20 mouse cellular contexts compared by ENCODE assay signal in the genomic region with DNA sequence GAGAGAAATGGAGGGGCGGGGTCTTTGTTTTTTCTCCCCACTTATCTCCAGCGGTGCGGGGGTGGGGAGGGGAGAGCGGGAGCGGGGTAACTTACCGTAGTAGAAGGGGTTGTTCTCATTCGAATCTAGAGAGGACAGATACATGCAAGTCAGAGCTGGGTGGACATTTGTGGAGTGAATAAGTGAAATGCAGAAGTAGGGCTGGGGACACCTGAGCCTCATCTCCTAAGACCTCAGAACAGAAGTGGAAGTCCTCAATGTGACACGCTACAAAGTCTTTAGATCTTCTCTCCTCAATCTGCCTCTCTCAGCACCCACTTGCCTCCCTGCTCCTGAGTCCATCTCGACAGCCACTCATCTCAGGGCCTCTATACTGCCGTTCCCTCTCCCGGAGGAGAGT. TPM values are rescaled to one million over a fixed set of nuclear protein-coding genes. Genes with fewer than 3 reads are reported as not detected.
DNase-seq lines count a peak whose midpoint lies in the region; TF ChIP-seq lines count a peak whose summit lies in the region.
"Had no signal": no experiment of that assay in that cellular context is flagged by ENCODE, and none has a peak within 500 bp of the region (broad histone marks: within the 10 kb centered on the region; RNA-seq: fewer than 3 reads in every experiment).

No protein-coding gene starts in this region.

- peaks cover 5% of the 10 kb centered on the region; the same call in 1 of the 2 replicates for H3K36me3 ChIP-seq in spleen, adult 2 months (ENCODE audit: control insufficient read depth, insufficient read depth, low read length)
- peaks cover 0 to 21% of the 10 kb centered on the region in 2 experiments; a peak in 2 of 4 replicates for H3K36me3 ChIP-seq in MEL (ENCODE audit: control insufficient read depth in 1 of 2, insufficient read depth in 2 of 2, low read length in 2 of 2)
- H3K36me3 ChIP-seq: forebrain, embryonic 10.5 days; G1E; heart, embryonic 10.5 days; heart, embryonic 13.5 days had no signal

- H3K79me2 ChIP-seq in MEL (ENCODE audit: control insufficient read depth, insufficient read depth, low read length, poor library complexity) = no peaks in the 10 kb centered on the region; the same call in 1 of the 2 replicates

- TF ChIP-seq POLR2A in spleen, adult 2 months (IDR thresholded peaks at IDR 0.05; ENCODE audit: low read depth, low read length) = no peak
- TF ChIP-seq POLR2A in MEL (IDR thresholded peaks at IDR 0.05; ENCODE audit: control insufficient read depth in 1 of 2, insufficient read depth in 1 of 2, low read depth in 1 of 2, low read length in 2 of 2, poor library complexity in 1 of 2) = no peak
- TF ChIP-seq POLR2A in bone marrow, adult 2 months (IDR thresholded peaks at IDR 0.05; ENCODE audit: borderline replicate concordance, control insufficient read depth, low read depth, low read length) = no peak

- no peak for TF ChIP-seq CTCF in spleen, adult 2 months (IDR thresholded peaks at IDR 0.05; ENCODE audit: extremely low read depth, insufficient read depth, insufficient read length, insufficient replicate concordance)
- no peak for TF ChIP-seq CTCF in MEL (IDR thresholded peaks at IDR 0.05 in 2 of 3, conservative IDR thresholded peaks at IDR 0.05 in 1 of 3; ENCODE audit: control insufficient read depth in 1 of 3, insufficient read depth in 1 of 3, low read depth in 2 of 3, low read length in 3 of 3, poor library complexity in 1 of 3, severe bottlenecking in 1 of 3)
- no peak for TF ChIP-seq CTCF in bone marrow, adult 2 months (IDR thresholded peaks at IDR 0.05; ENCODE audit: control insufficient read depth, insufficient read depth, low read length)
- no peak for TF ChIP-seq CTCF in layer of hippocampus, adult 2 months (conservative IDR thresholded peaks at IDR 0.05)

- no peak for DNase-seq in spleen, adult 2 months (ENCODE audit: low read depth in 1 of 2, low spot score in 2 of 2)
- DNase-seq in spleen, adult 18-20 months = no peak
- peak; percentile 77 for DNase-seq in MEL (ENCODE audit: low read depth, low spot score)
- no peak for DNase-seq in layer of hippocampus, adult 2 months (ENCODE audit: low spot score in 2 of 2)
- DNase-seq in cerebellum, adult 9-10 months = no peak
- DNase-seq: adrenal gland, adult 2 months; cerebellum, adult 11-12 months; cerebellum, adult 8-10 months; gastrocnemius, postnatal 10 days; gastrocnemius, postnatal 36 days had no signal

- TF ChIP-seq EP300 in MEL (IDR thresholded peaks at IDR 0.05; ENCODE audit: low read depth in 1 of 2, low read length in 2 of 2) = no peak

- H3K4me3 ChIP-seq in spleen, adult 2 months (ENCODE audit: extremely low read depth, insufficient read depth, insufficient read length) = no peak overlapping the region
- H3K4me3 ChIP-seq in MEL (ENCODE audit: control insufficient read depth in 1 of 2, insufficient read depth in 1 of 2, low read depth in 2 of 2, low read length in 2 of 2) = peak overlapping the region; percentile 42 to 62
- H3K4me3 ChIP-seq in bone marrow, adult 2 months (replicated peaks; ENCODE audit: control insufficient read depth, low read depth, low read length) = no peak overlapping the region
- no peak overlapping the region for H3K4me3 ChIP-seq in layer of hippocampus, adult 2 months
- H3K4me3 ChIP-seq: forebrain, embryonic 10.5 days; forebrain, embryonic 13.5 days; heart, adult 2 months; heart, embryonic 10.5 days; heart, embryonic 13.5 days had no signal

- H3K27me3 ChIP-seq in spleen, adult 2 months (ENCODE audit: control insufficient read depth, insufficient read depth, low read length) = no peaks in the 10 kb centered on the region
- H3K27me3 ChIP-seq in MEL (ENCODE audit: control insufficient read depth in 1 of 2, insufficient read depth in 2 of 2, low read length in 2 of 2) = no peaks in the 10 kb centered on the region
- H3K27me3 ChIP-seq: CH12.LX had no signal

- peak overlapping the region; percentile 56 for H3K27ac ChIP-seq in spleen, adult 2 months (ENCODE audit: insufficient read depth, low read length)
- H3K27ac ChIP-seq in MEL (ENCODE audit: control insufficient read depth, low read depth, low read length) = peak overlapping the region; percentile 91
- H3K27ac ChIP-seq in bone marrow, adult 2 months (ENCODE audit: control insufficient read depth, insufficient read depth, low read depth, low read length, poor library complexity) = peak overlapping the region; percentile 94
- no peak overlapping the region for H3K27ac ChIP-seq in layer of hippocampus, adult 2 months
- H3K27ac ChIP-seq: forebrain, embryonic 10.5 days; forebrain, embryonic 13.5 days; heart, adult 2 months; heart, embryonic 10.5 days; heart, embryonic 13.5 days; hindbrain, embryonic 14.5 days had no signal

- no peak for TF ChIP-seq RAD21 in MEL (IDR thresholded peaks at IDR 0.05; ENCODE audit: low read depth, low read length)

- no peaks in the 10 kb centered on the region for H3K9me3 ChIP-seq in MEL (replicated peaks; ENCODE audit: insufficient read depth, low read length)
- H3K9me3 ChIP-seq: forebrain, embryonic 10.5 days; forebrain, embryonic 13.5 days; G1E; heart, embryonic 10.5 days; heart, embryonic 13.5 days had no signal

- H3K4me1 ChIP-seq in spleen, adult 2 months (ENCODE audit: control insufficient read depth, insufficient read depth, insufficient read length) = peaks cover 21% of the 10 kb centered on the region; the same call in 1 of the 2 replicates
- H3K4me1 ChIP-seq in MEL (ENCODE audit: control insufficient read depth in 1 of 2, insufficient read depth in 2 of 2, low read length in 2 of 2) = peaks cover 14 to 37% of the 10 kb centered on the region in 2 experiments
- peaks cover 19% of the 10 kb centered on the region for H3K4me1 ChIP-seq in bone marrow, adult 2 months (ENCODE audit: control insufficient read depth, insufficient read depth, low read length)
- H3K4me1 ChIP-seq: forebrain, embryonic 10.5 days; forebrain, embryonic 13.5 days; heart, embryonic 10.5 days; heart, embryonic 13.5 days had no signal

- H3K9ac ChIP-seq in MEL (ENCODE audit: control insufficient read depth, low read depth, low read length, poor library complexity, severe bottlenecking) = peak overlapping the region; percentile 48
- H3K9ac ChIP-seq: forebrain, embryonic 13.5 days; heart, embryonic 13.5 days; hindbrain, embryonic 14.5 days had no signal

- 82% methylated on average over 11 of the region's 11 CpGs for WGBS in spleen, adult 2 months
- 80% methylated on average over 11 of the region's 11 CpGs for WGBS in bone marrow, adult 2 months

TF ChIP-seq in MEL, 35 proteins besides CTCF, POLR2A, EP300 and RAD21 (continues in another document):
- TF ChIP-seq CHD1 (IDR thresholded peaks at IDR 0.05; ENCODE audit: low read depth, low read length) (no peak), JUND (IDR thresholded peaks at IDR 0.05; ENCODE audit: low read depth, low read length) (no peak), MEF2A (IDR thresholded peaks at IDR 0.05; ENCODE audit: extremely low read depth, insufficient replicate concordance, low read depth, low read length, poor library complexity, severe bottlenecking) (no peak), HCFC1 (IDR thresholded peaks at IDR 0.05; ENCODE audit: low read depth, low read length) (no peak), MAX (IDR thresholded peaks at IDR 0.05; ENCODE audit: low read length) (no peak), USF1 (IDR thresholded peaks at IDR 0.05; ENCODE audit: low read depth, low read length) (no peak), ZNF384 (IDR thresholded peaks at IDR 0.05; ENCODE audit: low read depth, low read length) (no peak), NELFE (IDR thresholded peaks at IDR 0.05; ENCODE audit: low read depth, low read length) (no peak), UBTF (IDR thresholded peaks at IDR 0.05; ENCODE audit: borderline replicate concordance, insufficient read depth, low read depth, low read length) (no peak), ETS1 (IDR thresholded peaks at IDR 0.05; ENCODE audit: low read depth, low read length) (no peak)

RNA-seq across cellular contexts. Expression of a gene that starts 7.0 kb away (rescaled TPM):
- polyA plus RNA-seq in spleen, adult 2 months (2012; rRNA removed) = 168 and 181 TPM in 2 replicates
- 38.6 and 39.4 TPM in 2 replicates for total RNA-seq in MEL (2012; rRNA removed)
- polyA plus RNA-seq in MEL (2012; ENCODE audit: insufficient read depth in 1 of 2, insufficient read length in 2 of 2, low read depth in 1 of 2, low replicate concordance in 2 of 2, missing spikeins in 1 of 2) = 10 to 100 TPM in 1 of 2 experiments, not detected in 1; 57.5 TPM
- 85.0 and 239 TPM in 2 replicates for polyA plus RNA-seq in bone marrow, adult 2 months (2011; ENCODE audit: insufficient read depth, insufficient read length, low replicate concordance, missing spikeins)
- 10 to 100 TPM; 17.3 to 26.9 TPM for total RNA-seq in layer of hippocampus, adult 2 months (2021)

RNA-seq across cellular contexts. Expression of a gene that starts 16.0 kb away (rescaled TPM):
- polyA plus RNA-seq in spleen, adult 2 months (2012; rRNA removed) = 1.1 and 1.2 TPM in 2 replicates
- not detected in 2 replicates for total RNA-seq in MEL (2012; rRNA removed)
- polyA plus RNA-seq in MEL (2012; ENCODE audit: insufficient read depth in 1 of 2, insufficient read length in 2 of 2, low read depth in 1 of 2, low replicate concordance in 2 of 2, missing spikeins in 1 of 2) = under 1 TPM in 1 of 2 experiments, not detected in 1; 0.11 TPM
- not detected in 2 replicates for polyA plus RNA-seq in bone marrow, adult 2 months (2011; ENCODE audit: insufficient read depth, insufficient read length, low replicate concordance, missing spikeins)
- 100 to 1,000 TPM; 117 to 121 TPM for total RNA-seq in layer of hippocampus, adult 2 months (2021)
- total RNA-seq: CH12.LX; G1E; granulocyte monocyte progenitor cell, adult 5-6 weeks had no signal
- polyA plus RNA-seq: G1E had no signal

RNA-seq across cellular contexts. Expression of a gene that starts 21.7 kb away (rescaled TPM):
- polyA plus RNA-seq in spleen, adult 2 months (2012; rRNA removed) = 60.6 and 67.6 TPM in 2 replicates
- not detected in 2 replicates for total RNA-seq in MEL (2012; rRNA removed)
- under 1 TPM in 1 of 2 experiments, not detected in 1; 0.22 TPM for polyA plus RNA-seq in MEL (2012; ENCODE audit: insufficient read depth in 1 of 2, insufficient read length in 2 of 2, low read depth in 1 of 2, low replicate concordance in 2 of 2, missing spikeins in 1 of 2)
- 7.8 and 16.2 TPM in 2 replicates for polyA plus RNA-seq in bone marrow, adult 2 months (2011; ENCODE audit: insufficient read depth, insufficient read length, low replicate concordance, missing spikeins)
- total RNA-seq in layer of hippocampus, adult 2 months (2021) = 100 to 1,000 TPM in 1 of 2 experiments, 10 to 100 TPM in 1; 90.9 to 114 TPM
- total RNA-seq: CH12.LX; G1E; granulocyte monocyte progenitor cell, adult 5-6 weeks had no signal
- polyA plus RNA-seq: G1E had no signal

RNA-seq across cellular contexts. Expression of a gene that starts 23.9 kb away (rescaled TPM):
- polyA plus RNA-seq in spleen, adult 2 months (2012; rRNA removed) = 0.92 and 1.0 TPM in 2 replicates
- total RNA-seq in MEL (2012; rRNA removed) = not detected in 2 replicates
- not detected for polyA plus RNA-seq in MEL (2012; ENCODE audit: insufficient read depth in 1 of 2, insufficient read length in 2 of 2, low read depth in 1 of 2, low replicate concordance in 2 of 2, missing spikeins in 1 of 2)
- 0.23 and 2.3 TPM in 2 replicates for polyA plus RNA-seq in bone marrow, adult 2 months (2011; ENCODE audit: insufficient read depth, insufficient read length, low replicate concordance, missing spikeins)
- 10 to 100 TPM; 37.9 to 41.9 TPM for total RNA-seq in layer of hippocampus, adult 2 months (2021)
- total RNA-seq: CH12.LX; granulocyte monocyte progenitor cell, adult 5-6 weeks had no signal
- polyA plus RNA-seq: G1E had no signal

RNA-seq across cellular contexts. Expression of a gene that starts 41.2 kb away (rescaled TPM):
- 0.94 and 1.8 TPM in 2 replicates for polyA plus RNA-seq in spleen, adult 2 months (2012; rRNA removed)
- total RNA-seq in MEL (2012; rRNA removed) = not detected in 2 replicates
- not detected for polyA plus RNA-seq in MEL (2012; ENCODE audit: insufficient read depth in 1 of 2, insufficient read length in 2 of 2, low read depth in 1 of 2, low replicate concordance in 2 of 2, missing spikeins in 1 of 2)
- not detected in 2 replicates for polyA plus RNA-seq in bone marrow, adult 2 months (2011; ENCODE audit: insufficient read depth, insufficient read length, low replicate concordance, missing spikeins)
- total RNA-seq in layer of hippocampus, adult 2 months (2021) = 1 to 10 TPM in 1 of 2 experiments, not detected in 1; 1.7 TPM
- total RNA-seq: CH12.LX; granulocyte monocyte progenitor cell, adult 5-6 weeks had no signal
- polyA plus RNA-seq: forebrain, embryonic 13.5 days; G1E had no signal

Comparison
In these comparisons a context has a peak if more than half of its experiments do, and no peak if none do; other contexts are left out.
1. H3K4me3 ChIP-seq: peak in MEL (2 of 2); none in spleen, adult 2 months (single experiment), bone marrow, adult 2 months (single experiment) and layer of hippocampus, adult 2 months (single experiment).